Mouse (Mus musculus): Measurements from ENCODE around the gene Snx12.
"Not testable (repeated sequence)": the region's sequence is repeated elsewhere in the genome, so short reads cannot be mapped to it uniquely, and the experiment has no call there.

Snx12 gene

DNA sequence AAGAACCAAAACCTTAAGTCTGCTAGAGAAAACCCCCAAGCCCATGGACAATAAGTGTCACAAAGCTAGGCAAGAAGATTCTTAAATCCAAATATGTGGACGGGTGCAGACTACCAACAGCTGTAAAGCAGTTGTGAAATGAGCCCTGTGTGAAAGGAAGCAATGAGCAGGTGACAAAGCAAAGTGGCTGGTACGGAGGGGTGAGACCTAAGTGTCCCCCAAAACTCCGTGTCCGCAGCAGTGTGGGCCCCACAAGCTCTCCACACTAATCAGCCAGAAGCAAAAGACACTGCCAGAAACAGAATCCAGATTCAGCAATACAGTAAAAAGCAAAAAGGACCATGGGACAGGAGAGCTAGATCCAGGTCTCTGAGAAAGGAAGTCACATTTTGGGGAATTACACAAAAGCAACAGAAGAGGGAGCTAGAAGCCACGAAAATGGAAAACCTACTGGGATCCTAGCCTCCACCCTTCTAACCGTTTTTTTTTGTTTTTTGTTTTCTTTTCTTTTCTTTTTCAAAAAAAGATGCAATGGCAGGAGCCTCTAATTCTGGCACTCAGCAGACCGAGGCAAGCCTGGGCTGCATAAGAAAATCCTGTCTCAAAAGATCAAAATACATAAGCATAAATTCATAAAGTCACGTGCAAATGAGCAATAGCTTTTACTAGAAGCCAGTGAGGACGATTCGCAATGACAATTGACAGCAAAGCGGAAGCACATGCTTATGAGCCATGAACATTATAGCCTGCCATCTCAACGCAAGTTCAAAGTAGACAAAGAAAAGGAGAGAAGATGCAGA, 90.2 kb downstream of the Snx12 start:
- peak; percentile 65 for DNase-seq (ENCODE audit: low read depth, low spot score)

DNA sequence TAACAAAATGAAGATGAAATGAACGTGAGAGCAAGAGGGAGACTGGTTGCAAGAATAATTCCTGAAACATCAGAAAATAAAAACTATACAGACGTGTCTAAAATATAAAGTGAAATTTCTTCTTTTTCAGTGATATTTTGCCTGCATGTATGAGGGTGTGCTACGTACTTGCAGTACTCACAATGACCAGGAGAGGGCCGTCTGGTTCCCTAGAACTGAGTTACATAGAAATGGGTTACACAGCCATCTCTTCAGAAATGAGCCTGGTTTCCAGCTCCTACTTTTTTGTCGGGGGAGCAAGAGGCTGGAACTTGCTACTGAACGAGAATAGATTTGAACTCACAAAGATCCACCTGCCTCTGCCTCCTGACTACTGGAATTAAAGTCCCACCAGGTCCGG, 91.4 kb downstream of the Snx12 start:
- peak; percentile 71 for DNase-seq (ENCODE audit: low read depth, low spot score)

DNA sequence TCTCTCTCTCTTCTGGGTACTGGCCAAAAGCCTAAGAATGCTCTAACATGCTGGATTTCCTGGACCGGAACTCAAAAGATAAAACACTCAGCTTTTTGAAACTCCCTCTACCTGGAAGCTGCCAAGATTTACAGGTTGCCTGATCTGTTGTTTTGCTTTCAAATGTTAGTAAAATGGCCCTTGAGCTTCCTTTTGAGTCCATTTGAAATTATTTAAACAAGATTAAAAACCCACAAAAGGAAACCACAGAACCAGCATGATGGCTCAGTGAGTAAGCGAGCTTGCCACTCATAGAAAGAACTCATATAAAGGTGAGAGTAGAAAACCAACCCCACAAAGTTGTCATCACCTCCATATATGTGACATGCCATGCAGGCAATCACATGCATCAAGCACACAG, 93.8 kb downstream of the Snx12 start:
- DNase-seq (ENCODE audit: low read depth, low spot score), result peak; percentile 66

DNA sequence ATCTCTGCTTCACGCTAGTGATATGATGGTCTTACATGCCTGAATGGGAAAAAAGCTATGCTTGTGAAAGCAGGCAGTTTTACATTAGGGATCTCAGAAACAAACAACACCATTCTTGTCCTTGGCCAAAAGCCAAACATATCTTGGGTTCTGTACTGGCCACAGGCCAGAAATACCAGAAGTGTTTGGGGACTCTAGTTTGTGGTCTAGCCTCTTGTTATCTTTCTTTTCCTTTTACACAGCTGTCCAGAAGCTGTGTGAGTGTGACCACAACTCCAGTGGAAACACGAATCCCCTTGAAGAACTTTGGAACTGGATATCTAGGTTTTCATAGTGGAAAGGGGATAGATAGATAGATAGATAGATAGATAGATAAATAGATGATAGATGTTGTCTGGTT, 95.4 kb downstream of the Snx12 start:
- DNase-seq (ENCODE audit: low read depth, low spot score), result no peak

DNA sequence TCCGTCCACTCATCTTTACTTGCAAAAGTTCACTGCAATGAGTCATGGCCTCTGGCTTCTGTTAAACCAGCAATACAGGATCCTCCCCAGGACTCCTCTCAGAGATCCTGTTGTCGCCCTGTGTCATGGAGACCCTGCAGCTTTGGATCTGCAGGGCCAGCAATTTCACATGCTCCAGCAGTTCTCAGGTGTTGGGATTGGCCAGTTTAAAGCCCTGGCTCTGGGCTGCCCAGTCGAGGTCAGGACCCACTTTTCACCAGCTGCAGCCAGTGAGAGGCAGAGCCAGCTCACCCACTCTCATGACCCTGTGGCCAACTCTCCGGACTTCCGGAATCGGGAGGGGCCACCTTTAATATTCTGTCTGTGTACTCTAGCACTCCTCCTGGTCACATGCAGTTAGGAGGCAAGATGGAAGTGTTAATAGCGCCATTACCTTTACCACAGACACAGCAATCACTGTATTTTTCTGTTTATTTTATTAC, 95.8 kb downstream of the Snx12 start:
- no peak for DNase-seq (ENCODE audit: low read depth, low spot score)

DNA sequence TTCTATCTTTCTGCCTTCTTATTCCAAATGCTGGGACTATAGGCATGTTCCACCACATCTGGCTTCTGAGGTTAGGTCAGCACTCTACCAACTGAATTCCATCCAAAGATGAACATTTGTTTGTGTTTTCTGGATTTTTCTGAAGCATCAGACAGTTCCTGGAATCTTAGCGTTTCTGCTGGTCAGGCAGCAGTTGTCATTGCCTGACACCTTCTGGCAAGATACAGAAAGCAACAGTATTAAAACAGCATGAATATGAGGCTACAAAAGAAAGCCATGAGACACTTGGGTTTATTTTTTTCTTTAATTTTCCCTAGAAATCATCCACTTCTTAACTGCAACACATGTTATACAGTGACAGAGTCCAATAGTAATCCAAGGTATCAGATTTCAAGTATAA, 101.8 kb downstream of the Snx12 start:
- no peak for DNase-seq (ENCODE audit: low read depth, low spot score)

DNA sequence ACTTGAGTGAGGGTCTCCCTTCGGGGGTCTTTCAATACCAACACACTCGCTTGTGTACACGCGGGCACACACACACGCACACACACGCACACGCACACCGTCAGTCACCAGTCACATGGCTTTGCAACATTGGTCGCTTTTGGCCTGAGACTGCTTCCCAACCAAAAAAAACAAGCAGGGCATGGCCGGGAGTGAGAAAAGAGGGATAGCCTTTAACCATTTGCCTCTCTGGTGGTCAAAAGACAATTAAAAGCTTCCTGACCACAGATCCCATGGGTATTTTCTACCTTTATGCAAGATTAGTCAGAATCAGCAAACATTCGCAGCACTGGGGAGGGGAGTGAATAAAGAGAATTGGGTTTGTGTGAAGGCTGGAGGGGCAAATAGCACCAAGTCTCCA, 136.4 kb downstream of the Snx12 start, which contains the start of gene Slc7a3:
Slc7a3 (minus strand) TSS at position 101 of the 400 bp plus-strand sequence.
- no peak for DNase-seq (ENCODE audit: low read depth, low spot score)

DNA sequence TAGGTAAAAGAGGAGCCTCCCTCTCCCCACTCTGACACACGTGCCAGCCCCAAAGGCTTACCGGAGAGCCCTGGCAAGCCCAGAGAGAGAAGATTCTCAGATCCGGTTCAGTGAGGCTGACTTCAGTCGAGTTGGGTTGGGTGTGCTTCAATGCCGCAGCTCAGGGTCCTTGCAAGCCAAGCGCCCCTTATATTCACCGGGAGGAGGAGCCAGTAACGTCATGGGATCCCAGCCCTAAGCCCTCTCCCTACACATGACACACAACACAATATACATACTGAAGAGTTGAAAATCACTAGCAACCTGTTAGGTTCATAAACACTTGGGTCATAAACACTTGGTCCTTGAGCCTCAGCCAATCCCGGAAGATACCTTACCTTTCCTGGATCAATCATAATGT, 137.2 kb downstream of the Snx12 start:
- not testable (repeated sequence) for DNase-seq (ENCODE audit: low read depth, low spot score)

DNA sequence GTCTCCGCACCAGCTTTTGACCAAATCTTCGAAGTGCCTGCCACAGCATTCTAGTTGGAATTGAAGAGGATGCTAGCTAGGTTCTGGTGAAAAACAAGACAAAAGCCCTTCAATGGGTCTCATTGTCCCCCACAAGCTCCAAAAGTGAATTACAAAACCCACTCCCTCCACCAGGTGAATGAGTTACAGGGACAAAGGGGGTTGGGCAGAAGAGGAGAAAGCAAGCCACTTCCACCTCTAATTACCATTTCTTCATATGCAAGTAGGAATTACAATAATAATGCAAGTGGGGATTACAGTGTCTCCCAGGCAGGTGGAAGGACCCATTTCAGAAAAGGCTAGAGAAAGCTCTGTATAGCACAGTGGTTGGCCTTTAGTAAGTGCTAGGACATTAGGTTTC, 138.2 kb downstream of the Snx12 start:
- no peak for DNase-seq (ENCODE audit: low read depth, low spot score)

DNA sequence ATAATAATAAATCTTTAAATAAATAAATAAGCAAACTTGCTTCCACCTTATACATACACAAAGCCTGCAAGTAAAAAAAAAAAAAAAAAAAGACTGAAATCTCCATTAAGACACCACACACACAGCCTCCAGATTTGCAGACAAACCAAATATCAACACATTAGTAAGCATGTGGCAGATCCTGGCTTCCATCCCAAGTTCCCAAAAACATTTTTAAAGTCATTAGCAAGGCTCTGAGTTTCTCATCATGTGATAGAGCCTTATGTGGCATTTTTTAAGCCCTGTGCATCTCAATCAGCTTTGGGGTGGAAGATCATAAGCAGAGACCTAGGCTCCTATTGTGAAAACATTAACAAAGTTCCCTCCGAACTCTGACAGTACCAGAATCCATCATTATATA, 157.1 kb downstream of the Snx12 start:
- no peak for DNase-seq (ENCODE audit: low read depth, low spot score)

DNA sequence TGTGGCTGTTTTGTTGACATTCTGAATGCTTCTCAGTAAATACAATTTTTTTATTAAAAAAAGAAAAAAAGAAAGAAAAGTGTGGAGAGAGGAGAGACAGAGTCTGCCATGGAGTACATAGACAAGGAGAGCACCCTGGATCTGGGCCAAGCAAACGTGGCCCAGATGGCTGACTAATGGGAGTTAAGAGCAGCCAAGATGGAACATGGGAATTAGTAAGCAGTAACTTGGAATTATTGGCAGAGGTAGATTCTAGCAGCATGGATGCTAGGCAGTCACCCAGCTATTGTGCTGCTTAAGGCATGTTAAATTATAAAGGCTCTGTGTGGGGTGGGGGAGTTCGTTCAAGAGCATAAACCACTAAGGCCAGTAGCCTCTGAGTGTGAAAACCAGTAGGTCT, 158.9 kb downstream of the Snx12 start:
- DNase-seq (ENCODE audit: low read depth, low spot score), result no peak

DNA sequence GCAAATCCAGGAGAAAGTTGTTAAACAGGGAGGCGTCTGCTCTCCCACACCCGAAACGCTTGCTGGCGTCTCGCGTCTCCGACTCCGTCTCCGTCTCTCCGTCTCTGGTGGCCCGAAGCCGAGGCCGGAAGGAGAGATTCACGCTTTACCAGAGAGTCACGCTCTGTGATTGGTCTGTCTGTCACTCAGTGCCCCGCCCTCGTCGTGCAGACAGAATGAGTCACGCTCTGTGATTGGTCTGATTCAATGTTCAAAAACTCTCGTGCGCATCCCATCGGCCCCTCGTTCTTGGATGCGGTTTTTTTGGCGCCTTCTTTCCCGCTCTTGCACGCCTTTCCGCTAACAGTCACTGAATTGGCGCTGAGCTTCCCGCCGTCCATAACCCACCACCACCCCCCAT, 162.8 kb downstream of the Snx12 start, which contains the start of gene Tex11:
Tex11 (minus strand) TSS at position 127 of the 400 bp plus-strand sequence.
- DNase-seq (ENCODE audit: low read depth, low spot score), result no peak
